Mouse (Mus musculus): ENCODE results near the gene Rai1. TPM values are rescaled to one million over a fixed set of nuclear protein-coding genes. Genes with fewer than 3 reads are reported as not detected.

Rai1 gene
- polyA plus RNA-seq, 1 experiment, result 2.0 TPM

DNA sequence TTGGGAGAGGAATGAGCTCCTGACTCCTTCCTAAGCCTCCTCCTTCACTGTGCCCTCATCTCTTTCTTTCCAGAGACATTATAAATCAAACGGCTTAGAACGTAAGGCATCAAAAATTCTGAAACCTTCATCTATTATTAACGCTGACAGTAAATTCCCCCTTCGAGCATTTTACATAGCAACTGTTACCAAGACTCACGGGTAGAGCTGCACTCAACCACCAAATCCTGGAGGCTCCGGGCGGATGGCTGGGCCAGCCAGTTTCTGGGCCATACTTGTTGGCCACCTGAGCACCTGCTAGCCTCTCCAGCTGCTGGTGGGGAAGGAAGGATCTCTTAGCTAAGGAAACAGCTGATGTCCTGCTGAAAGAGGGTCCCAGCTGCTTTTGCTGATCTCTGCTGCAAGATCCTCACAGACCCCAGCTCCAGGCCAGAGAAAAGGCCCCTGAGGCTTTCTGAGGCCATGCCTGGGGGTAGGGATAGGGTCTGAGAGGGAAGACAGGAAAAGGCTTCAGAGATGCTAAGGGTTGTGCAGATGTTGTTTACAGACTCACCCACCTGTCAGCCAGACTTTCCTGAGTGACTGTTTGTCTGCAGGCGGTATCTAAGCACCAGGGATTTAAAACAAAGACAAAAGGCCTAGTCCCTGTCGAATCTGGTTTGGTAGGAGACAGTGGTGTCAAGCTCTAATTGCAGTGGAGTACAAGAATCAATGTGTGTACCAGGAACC, 56.5 kb downstream of the Rai1 start:
- TF ChIP-seq TAL1 (IDR thresholded peaks at IDR 0.05; ENCODE audit: low read length) (no peak), GATA1 (IDR thresholded peaks at IDR 0.05; ENCODE audit: low read length) (no peak)
- H3K9me3 ChIP-seq (ENCODE audit: control insufficient read depth, low read length), result no peaks in the 10 kb centered on the region
- H3K27me3 ChIP-seq (ENCODE audit: control insufficient read depth), result no peaks in the 10 kb centered on the region
- peaks cover 35% of the 10 kb centered on the region for H3K36me3 ChIP-seq (ENCODE audit: control insufficient read depth)
- peaks cover 73% of the 10 kb centered on the region for H3K4me1 ChIP-seq (ENCODE audit: control insufficient read depth)
- no peak overlapping the region for H3K4me3 ChIP-seq (replicated peaks)

GRCm38 (mm10) chr11:60162547-60162946, 57.7 kb downstream of the Rai1 start:
- Histone ChIP-seq H3K4me1 (ENCODE audit: control insufficient read depth) (peaks cover 71% of the 10 kb centered on the region), H3K36me3 (ENCODE audit: control insufficient read depth) (peaks cover 29% of the 10 kb centered on the region), H3K4me3 (replicated peaks) (no peak overlapping the region), H3K9me3 (ENCODE audit: control insufficient read depth, low read length) (no peaks in the 10 kb centered on the region), H3K27me3 (ENCODE audit: control insufficient read depth) (no peaks in the 10 kb centered on the region)
- TF ChIP-seq TAL1 (IDR thresholded peaks at IDR 0.05; ENCODE audit: low read length), result no peak
- TF ChIP-seq GATA1 (IDR thresholded peaks at IDR 0.05; ENCODE audit: low read length), result no peak

- TF ChIP-seq GATA1 (IDR thresholded peaks at IDR 0.05; ENCODE audit: low read length) (no peak), TAL1 (IDR thresholded peaks at IDR 0.05; ENCODE audit: low read length) (no peak)
- Histone ChIP-seq H3K27me3 (ENCODE audit: control insufficient read depth) (no peaks in the 10 kb centered on the region), H3K4me3 (replicated peaks) (no peak overlapping the region), H3K9me3 (ENCODE audit: control insufficient read depth, low read length) (no peaks in the 10 kb centered on the region), H3K36me3 (ENCODE audit: control insufficient read depth) (peaks cover 25% of the 10 kb centered on the region), H3K4me1 (ENCODE audit: control insufficient read depth) (peaks cover 63% of the 10 kb centered on the region)
Observed at GRCm38 (mm10) chr11:60163362-60163761, 58.5 kb downstream of the Rai1 start.

DNA sequence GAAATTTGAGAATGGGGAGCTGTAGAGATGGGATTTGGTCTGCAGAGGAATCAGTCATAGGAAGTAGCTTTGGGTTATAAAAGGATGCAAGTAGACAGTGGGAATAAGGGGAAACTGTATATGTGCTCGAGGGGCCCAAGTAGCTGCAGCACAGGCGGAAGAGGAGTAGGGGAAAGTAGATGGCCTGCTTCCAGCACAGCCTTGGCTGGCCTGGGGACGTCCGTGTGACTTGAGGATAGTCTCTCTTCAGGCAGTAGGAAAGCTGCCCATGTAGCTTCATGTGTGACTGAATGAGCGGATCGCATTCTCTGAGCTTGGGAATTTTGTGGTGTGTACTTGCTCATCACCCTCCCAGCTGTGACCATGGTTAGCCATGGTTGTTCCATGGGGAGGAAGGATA, 59.6 kb downstream of the Rai1 start:
- TF ChIP-seq TAL1 (IDR thresholded peaks at IDR 0.05; ENCODE audit: low read length), result no peak
- TF ChIP-seq GATA1 (IDR thresholded peaks at IDR 0.05; ENCODE audit: low read length), result no peak
- Histone ChIP-seq H3K4me1 (ENCODE audit: control insufficient read depth) (peaks cover 52% of the 10 kb centered on the region), H3K9me3 (ENCODE audit: control insufficient read depth, low read length) (no peaks in the 10 kb centered on the region), H3K36me3 (ENCODE audit: control insufficient read depth) (peaks cover 22% of the 10 kb centered on the region), H3K4me3 (replicated peaks) (no peak overlapping the region), H3K27me3 (ENCODE audit: control insufficient read depth) (no peaks in the 10 kb centered on the region)

DNA sequence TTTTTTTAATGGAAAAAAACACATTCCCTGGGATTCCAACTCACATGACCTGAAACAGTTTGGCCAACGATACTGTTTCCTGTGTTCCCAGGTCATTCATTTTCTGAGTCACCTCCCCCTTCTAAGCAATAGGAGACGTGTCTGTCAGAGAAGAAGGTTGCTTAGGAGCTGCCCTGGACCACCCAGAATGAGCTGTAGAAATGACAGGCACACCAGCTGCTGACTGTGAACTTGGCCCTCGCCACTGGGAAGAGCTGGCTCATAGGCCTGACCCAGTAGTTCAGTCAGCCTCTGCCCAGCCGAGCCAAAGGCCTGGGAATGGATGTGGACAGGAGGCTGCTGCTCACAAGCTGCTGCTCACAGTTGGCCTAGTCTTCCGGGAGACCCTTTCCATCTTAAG, 60.3 kb downstream of the Rai1 start:
- H3K27me3 ChIP-seq (ENCODE audit: control insufficient read depth), result no peaks in the 10 kb centered on the region
- no peaks in the 10 kb centered on the region for H3K9me3 ChIP-seq (ENCODE audit: control insufficient read depth, low read length)
- H3K36me3 ChIP-seq (ENCODE audit: control insufficient read depth), result peaks cover 21% of the 10 kb centered on the region
- peaks cover 46% of the 10 kb centered on the region for H3K4me1 ChIP-seq (ENCODE audit: control insufficient read depth)
- no peak overlapping the region for H3K4me3 ChIP-seq (replicated peaks)
- TF ChIP-seq GATA1 (IDR thresholded peaks at IDR 0.05; ENCODE audit: low read length) (no peak), TAL1 (IDR thresholded peaks at IDR 0.05; ENCODE audit: low read length) (no peak)

- peaks cover 9% of the 10 kb centered on the region for H3K36me3 ChIP-seq (ENCODE audit: control insufficient read depth)
- H3K4me3 ChIP-seq (replicated peaks), result no peak overlapping the region
- TF ChIP-seq GATA1 (IDR thresholded peaks at IDR 0.05; ENCODE audit: low read length), result no peak
- no peak for TF ChIP-seq TAL1 (IDR thresholded peaks at IDR 0.05; ENCODE audit: low read length)
- H3K4me1 ChIP-seq (ENCODE audit: control insufficient read depth), result peaks cover 17% of the 10 kb centered on the region
- H3K9me3 ChIP-seq (ENCODE audit: control insufficient read depth, low read length), result no peaks in the 10 kb centered on the region
- H3K27me3 ChIP-seq (ENCODE audit: control insufficient read depth), result no peaks in the 10 kb centered on the region
Observed at GRCm38 (mm10) chr11:60168780-60169179, 64.0 kb downstream of the Rai1 start.

DNA sequence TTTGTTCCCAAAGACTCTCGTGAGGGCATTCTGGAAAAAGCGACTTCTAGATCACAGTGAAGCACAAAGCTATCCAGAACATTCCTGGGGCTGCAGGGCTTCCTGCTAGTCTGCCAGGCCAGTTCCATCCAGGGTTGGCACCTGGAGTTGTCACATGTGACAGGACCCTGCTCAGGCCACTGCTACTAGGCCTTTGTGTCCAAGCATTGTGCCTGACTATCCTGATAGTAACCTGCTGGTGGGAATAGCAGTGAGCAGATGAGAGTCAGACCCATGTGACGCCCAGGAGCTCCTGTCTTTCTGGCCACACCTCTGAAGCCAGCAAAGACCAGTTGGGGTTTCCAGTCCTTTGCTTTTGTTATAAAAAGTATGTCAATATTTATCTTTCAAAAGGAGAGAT, 67.3 kb downstream of the Rai1 start:
- Histone ChIP-seq H3K4me1 (ENCODE audit: control insufficient read depth) (peaks cover 31% of the 10 kb centered on the region), H3K27me3 (ENCODE audit: control insufficient read depth) (peaks cover 20% of the 10 kb centered on the region), H3K9me3 (ENCODE audit: control insufficient read depth, low read length) (no peaks in the 10 kb centered on the region), H3K4me3 (replicated peaks) (no peak overlapping the region), H3K36me3 (ENCODE audit: control insufficient read depth) (peaks cover 3% of the 10 kb centered on the region)
- no peak for TF ChIP-seq TAL1 (IDR thresholded peaks at IDR 0.05; ENCODE audit: low read length)
- TF ChIP-seq GATA1 (IDR thresholded peaks at IDR 0.05; ENCODE audit: low read length), result no peak

DNA sequence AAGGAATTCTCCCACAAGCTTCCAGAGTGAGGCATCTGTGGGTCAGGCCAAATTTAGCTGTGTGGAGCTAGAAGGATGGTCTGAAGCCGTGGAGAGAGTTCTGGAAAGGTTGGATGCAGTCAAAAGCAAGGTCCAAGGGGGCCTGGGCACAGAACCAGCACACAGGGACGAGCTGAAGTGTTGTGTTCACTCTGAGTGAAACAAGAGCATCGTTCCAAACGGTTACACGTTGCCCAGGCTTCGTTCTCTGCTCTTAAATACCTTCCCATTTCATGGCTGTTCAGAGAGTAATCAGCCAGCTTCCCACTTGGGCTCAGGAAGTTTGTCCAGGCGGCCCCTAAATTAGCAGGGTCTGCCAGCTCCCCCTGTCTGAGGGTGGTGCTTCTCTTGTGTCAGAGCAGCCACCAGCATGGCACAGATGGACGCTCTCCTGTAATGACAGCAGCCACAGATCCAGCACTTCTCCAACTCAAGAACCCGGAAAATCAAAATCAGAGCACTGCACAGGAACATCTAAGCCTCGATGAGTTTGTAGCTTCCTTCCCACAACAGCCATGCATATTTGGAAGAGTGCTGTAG, 68.9 kb downstream of the Rai1 start:
- peaks cover 30% of the 10 kb centered on the region for H3K27me3 ChIP-seq (ENCODE audit: control insufficient read depth)
- H3K4me1 ChIP-seq (ENCODE audit: control insufficient read depth), result peaks cover 46% of the 10 kb centered on the region
- H3K4me3 ChIP-seq (replicated peaks), result no peak overlapping the region
- TF ChIP-seq GATA1 (IDR thresholded peaks at IDR 0.05; ENCODE audit: low read length) (no peak), TAL1 (IDR thresholded peaks at IDR 0.05; ENCODE audit: low read length) (no peak)
- no peaks in the 10 kb centered on the region for H3K9me3 ChIP-seq (ENCODE audit: control insufficient read depth, low read length)
- H3K36me3 ChIP-seq (ENCODE audit: control insufficient read depth), result peaks cover 3% of the 10 kb centered on the region

- H3K36me3 ChIP-seq (ENCODE audit: control insufficient read depth), result peaks cover 4% of the 10 kb centered on the region
- H3K4me3 ChIP-seq (replicated peaks), result peak overlapping the region; percentile 71
- TF ChIP-seq TAL1 (IDR thresholded peaks at IDR 0.05; ENCODE audit: low read length) (no peak), GATA1 (IDR thresholded peaks at IDR 0.05; ENCODE audit: low read length) (no peak)
- peaks cover 56% of the 10 kb centered on the region for H3K4me1 ChIP-seq (ENCODE audit: control insufficient read depth)
- peaks cover 30% of the 10 kb centered on the region for H3K27me3 ChIP-seq (ENCODE audit: control insufficient read depth)
- no peaks in the 10 kb centered on the region for H3K9me3 ChIP-seq (ENCODE audit: control insufficient read depth, low read length)
Observed at GRCm38 (mm10) chr11:60175371-60176181, 70.8 kb downstream of the Rai1 start.
